Mouse (Mus musculus) right cerebral cortex, adult 18-20 months (tissue): ENCODE measurements around the gene Myl6b.
A peak's percentile ranks its signal among the peaks of the same experiment; 100 is the strongest.

Source experiments
- DNase-seq: peaks from one replicate; pipeline ENCODE4 v3.0.0; 2022; ENCODE audit warnings: mixed read lengths

The Myl6b gene

DNA sequence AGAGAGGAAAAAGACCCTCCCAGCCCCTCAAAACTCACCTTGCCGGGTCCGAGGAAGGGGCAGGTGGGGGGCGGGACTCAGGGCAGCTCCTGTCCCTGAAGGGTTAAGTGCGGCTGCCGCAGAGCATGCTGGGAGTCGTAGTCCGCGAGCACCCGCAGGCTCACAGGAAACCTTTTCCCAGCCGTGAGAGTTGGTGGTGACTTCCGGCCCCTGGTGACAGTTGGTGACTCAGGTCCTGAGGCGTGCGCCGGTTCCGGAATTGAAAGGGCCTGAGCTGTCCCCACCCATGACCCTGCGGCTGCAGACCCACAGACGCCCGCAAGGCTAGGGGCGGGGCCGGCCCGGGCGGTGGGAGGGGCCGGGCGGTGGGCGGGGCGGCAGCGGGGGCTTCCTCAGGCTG, at the start of gene Myl6b:
Myl6b (minus strand) TSS at position 96 of the 400 bp plus-strand sequence.
- DNase-seq, result peak; percentile 97

DNA sequence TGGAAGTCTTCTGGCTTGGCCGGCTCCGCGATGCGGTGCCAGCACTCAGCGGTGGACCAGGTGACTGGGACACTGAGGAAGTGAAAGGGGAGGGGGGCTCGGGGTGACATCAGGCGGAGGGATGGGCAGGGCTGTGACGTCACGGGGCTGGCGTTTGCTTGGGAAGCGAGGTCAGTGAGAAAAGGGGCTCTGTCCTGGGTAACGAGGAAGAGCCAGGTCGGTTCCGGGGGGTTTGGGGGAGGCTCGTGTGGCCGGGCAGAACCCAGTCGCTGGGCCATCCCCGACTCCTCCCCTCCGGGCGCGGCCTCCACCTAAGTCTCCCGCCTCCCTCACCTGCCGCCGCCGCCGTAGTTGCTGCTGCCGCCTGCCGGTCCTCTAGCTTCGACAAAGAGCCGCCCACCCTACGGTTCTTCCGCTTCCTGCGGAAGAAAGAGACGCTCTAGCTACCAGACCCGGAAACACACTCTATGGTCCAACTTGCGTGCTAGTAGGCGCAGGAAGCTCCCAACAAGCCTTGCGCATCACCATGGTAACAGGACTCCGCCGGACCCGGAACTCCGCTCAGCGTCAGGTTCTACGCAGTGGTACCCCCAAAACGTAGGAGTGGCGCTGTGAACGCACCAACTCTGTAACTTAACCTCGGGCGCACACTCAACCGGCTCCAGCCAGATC, 49.0 kb upstream of the Myl6b start, which contains the start of gene Zc3h10:
Zc3h10 (minus strand) TSS at position 414 of the 672 bp plus-strand sequence.
- peak; percentile 98 for DNase-seq

DNA sequence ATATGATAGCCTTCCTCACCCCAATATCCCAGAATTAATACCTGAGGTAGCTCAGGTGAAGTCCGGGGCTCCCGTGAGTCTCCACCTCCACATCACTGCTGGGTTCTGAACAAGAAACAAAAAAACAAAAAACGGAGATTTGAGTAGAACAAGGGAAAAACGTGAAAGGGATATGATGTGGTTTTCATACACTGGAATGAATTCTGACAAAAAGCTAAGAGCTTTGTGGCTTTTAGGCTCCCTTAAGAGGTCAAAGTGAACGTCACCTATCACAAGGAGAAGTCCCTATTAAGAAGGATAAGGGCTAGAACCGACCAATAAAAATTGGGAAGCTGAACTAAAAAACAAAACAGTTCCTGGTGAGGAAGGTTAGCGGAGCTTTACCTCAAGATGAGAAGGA, 48.3 kb upstream of the Myl6b start:
- no peak for DNase-seq

DNA sequence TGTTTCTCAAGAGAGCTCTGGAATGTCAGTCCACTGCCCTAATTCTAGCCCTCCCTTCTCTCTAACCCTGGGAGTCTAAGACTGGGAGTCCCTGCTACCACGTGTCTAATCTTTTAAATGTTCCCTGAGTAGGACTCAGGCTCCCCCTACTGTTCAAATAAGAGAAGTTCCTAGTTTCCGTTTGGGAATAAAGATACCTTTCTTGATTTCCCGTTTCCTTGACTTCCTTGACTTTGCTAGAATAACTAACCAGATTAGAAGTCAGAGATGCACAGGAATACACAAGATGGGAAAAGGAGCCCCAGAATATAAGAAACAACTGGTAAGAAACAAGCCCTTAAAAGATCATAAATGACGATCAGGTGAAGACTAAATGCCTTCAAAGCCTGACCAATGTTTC, 47.9 kb upstream of the Myl6b start:
- DNase-seq, result no peak

DNA sequence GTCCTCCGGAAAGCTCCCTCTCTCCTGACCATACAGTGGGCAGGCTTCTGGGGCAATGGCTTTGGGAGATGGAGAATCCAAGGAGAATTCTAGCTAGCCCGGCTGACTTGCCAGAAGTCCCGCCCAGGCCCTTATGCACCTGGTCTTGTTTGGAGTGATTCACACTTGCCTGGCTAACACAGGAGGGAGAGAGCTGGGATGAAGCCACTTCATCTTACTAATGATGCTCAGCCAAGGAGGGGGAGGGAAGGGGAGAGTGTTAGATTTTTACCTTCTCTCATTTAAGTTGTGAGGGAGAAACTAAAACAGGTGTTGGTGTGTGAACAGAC, 47.0 kb upstream of the Myl6b start:
- no peak for DNase-seq

DNA sequence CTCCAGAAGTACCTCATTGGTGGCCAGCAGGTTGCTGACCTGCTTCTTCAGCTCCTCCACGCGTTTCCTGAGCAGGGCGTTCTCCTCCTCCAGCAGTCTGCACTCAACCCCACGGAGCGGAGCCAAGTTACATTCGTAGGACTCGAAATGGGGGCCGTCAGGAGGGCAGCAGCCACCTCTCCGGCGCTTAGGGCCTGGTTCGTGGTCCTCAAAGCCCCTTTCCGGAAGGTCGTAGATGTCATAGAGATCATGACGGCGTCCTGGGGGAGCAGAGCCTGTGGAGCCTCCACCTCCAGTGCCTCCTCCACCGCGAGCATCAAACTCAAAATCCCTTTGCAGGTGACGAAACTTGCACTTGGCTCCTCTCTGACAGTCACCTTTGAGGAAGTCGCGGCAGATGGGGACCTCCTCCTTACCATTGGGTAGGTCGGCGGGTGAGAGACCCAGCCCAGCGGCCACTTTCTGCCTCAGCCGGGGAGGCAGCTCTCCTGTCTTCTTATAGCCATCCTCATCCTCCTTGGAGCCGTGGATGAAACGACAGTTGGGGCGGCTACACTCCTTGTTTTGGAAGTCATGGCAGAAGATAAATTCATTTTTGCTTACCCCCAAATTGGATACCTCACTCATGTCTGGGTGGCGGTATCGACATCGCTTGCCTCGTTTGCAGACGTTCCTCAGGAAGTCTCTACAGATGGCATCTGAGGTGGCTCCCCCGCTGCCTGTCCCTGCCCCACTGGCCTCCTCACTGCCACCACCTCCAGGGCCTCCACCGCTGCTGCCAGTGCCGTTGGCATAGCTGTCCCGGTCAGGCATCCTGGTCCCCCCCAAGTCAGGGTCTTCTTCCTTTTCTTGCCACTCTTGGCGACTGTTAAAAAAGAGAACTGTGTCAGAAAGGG, 46.4 kb upstream of the Myl6b start:
- DNase-seq, result no peak

DNA sequence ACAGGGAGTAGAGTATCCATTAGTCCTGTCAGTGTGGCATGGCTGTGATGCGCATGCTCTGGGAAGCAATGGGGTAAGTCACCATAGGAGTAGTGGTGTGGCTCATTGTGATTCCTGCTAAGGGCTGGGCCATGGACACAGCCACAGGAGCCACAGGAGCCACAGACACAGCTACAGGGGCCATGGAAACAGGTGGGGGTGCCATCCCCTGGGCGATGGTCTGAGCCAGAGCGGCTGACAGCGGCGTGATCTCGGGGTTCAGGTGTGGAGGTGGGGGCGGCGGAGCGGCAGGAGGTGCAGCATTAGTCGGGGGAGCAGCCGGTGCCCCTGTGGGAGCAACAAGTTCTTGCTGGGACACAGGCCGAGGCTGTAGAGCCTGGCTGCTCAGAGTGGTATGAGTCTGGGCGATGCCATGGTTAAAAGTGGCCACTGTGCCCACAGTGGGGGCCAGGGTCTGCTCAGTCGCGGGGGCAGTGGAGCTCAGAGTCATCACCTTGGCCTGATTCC, 45.7 kb upstream of the Myl6b start:
- DNase-seq, result no peak

DNA sequence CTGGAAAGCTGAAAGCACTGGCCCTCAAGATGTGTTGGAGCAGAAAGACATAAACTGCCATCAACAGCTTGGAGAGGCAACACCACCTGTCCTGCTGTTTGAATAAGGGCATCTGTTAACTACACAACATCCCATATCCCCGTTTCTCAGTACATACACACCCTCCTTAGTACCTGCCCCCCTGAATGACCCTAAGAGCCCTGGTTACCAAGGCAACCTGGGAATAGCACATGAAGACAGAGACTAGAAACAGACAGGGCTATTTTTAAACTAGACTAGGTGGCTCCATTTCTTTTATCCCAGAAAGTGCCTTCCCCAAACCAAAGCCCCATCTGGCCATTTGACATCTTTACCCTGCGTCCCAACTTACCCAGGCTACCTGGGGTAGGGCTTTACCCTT, 44.6 kb upstream of the Myl6b start:
- no peak for DNase-seq

DNA sequence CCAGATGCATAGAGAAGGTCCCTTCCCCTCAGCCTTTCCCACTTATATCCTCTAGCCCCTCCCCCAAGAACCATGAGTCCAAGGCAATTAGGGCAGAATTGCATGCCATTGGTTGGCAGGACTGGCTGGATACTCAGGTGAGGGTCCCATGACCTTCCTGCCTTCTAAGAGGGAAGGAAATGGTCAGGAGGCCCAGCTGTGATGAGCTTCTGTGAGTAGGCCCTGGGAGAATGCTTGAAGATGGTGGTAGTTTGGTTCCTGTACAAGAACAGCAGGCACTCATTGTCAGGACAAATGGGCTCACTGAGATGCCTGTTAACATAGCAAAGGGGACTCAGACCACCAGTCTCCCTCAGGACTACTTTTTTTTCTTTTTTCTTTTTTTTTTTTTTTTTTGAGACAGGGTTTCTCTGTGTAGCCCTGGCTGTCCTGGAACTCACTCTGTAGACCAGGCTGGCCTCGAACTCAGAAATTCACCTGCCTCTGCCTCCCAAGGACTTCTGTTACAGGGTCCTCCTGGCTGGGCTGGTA, 39.9 kb upstream of the Myl6b start:
- DNase-seq, result no peak

DNA sequence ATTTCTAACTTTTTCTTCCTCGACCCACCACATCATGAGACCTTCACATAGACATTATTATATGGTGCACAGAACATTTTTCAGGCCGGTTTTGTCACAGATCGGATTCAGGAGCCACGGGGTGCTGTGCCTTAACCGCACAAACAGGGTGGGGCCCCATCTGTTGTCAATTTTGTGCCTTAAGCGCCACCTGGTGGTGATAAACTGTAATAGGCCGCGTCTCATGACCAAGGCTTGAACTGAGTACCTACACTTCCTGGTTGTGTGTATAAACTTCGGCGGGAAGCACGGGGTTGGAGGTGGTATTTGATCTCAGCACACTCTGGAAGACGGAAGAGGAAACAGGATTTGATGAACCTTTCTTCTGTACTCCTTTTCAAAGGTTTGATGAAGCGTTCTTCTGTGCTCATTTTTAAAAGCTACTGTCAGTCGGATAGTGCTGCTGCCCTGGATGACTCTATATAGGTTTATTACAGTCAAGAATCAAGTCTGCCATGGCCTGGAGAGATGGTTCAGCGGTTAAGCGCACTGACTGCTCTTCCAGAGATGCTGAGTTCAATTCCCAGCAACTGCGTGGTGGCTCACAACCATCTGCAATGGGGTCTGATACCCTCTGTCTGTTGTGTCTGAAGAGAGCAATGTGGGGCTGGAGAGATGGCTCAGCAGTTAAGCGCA, 37.9 kb upstream of the Myl6b start:
- DNase-seq, result peak; percentile 89

DNA sequence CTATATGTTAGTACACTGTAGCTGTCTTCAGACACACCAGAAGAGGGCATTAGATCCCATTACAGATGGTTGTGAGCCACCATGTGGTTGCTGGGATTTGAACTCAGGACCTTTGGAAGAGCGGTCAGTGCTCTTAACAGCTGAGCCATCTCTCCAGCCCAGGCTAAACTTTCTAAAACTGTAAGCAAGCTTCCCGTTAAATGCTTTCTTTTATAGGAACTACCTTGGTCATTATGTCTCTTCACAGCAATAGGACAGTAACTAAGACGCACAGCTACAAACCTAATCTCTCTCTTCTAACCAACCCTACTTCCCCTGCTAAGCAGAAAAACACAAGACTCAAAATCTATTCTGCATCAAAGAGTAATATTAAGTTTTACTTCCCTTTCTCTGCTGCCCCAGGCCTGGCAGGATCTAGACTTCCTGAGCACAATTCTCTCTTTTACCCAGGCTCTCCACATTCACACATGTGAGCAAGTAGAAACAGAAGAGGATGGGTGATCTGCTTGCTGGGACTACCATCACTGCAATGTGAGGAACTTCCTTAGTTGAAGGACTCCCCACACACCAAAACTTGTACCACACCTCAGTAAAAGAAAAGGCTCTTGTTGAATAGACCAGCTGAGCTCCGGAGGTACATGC, 37.3 kb upstream of the Myl6b start:
- DNase-seq, result no peak

DNA sequence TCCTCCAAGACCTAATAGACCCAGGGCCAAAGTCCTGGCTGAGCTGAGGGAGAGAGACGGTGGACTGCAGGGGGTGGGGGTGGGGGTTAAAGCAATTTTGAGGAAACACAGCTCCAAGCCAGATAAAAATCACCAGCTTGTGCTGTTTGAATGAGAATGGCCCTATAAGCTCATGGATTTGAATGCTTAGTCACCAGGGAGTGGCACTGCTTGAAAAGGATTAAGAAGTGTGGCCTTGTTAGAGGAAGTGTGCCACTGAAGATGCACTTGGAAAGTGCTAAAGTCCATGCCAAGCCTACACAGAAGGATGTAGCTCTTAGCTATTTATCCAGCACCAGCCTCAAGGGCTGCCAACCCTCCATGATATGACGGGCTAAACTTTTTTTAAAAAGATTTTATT, 36.7 kb upstream of the Myl6b start:
- DNase-seq, result no peak

DNA sequence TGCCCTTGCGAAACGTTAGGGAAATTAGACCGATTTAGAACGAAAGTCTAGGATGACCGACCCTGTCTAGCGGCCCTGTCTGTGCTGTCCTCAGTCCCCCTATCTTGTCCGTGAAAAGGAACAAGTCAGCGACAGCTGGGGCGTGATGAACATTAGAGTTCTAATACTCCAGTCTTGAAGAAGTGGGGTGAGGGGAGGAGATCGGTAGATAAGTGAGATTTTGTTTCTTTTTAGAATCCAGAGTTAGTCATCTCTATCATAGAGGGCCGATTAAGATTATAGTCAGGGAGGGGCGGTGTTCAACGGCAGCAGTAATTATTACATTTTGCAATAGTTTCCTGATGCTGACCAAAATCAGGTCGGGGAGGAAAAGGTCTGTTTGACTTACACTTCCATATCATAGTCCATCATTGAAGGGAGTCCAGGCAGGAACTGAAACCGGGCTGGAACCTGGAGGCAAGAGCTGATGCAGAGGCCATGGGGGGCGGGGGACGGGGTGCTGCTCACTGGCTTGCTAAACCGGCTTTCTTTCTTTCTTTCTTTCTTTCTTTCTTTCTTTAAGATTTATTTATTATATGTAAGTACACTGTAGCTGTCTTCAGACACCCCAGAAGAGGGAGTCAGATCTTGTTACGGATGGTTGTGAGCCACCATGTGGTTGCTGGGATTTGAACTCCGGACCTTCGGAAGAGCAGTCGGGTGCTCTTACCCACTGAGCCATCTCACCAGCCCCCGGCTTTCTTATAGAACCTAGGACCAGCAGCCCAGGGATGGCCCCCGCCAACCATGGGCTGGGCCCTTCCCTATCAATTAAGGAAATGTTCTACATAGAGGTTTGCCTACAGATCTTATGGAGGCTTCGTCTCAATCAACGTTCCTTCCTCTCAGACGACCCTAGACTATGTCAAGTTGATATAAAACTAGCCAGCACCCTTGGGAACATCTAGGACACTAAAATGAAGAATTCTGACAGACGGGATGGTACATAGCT, 28.2 kb upstream of the Myl6b start:
- DNase-seq, result no peak

DNA sequence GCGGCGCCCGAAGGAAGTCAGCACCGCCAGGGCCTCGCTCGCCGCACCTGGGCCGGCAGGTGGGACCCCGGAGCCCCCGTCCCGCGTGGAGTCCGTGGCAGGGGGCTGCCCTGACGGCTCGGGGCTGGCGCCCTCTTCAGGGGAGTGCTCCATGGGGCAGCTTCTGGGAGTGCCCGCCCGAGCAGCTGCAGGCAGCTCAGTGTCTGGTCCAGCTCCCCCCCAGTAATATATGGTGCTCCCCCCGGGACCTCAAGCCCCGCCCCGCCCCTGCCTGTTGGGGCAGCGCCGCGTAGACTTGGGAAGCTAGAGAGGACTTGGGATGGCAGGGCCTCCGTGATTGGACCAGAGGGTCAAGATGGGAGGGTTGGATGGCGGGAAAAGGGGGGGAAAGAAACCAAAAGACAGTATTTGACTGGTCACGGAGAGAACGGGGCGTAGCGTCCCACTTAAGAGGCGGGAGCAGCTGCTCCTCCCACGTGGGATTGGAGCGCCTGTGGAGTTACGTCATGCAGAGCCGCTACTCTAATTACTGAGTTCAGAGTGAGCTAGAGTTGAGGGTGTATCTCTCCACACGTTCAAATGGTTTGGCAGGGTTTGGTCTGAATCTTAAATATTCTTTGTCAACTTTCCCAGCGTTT, 27.3 kb upstream of the Myl6b start, which contains the start of gene Esyt1:
Esyt1 (minus strand) TSS at position 201 of the 638 bp plus-strand sequence.
- peak; percentile 94 for DNase-seq

DNA sequence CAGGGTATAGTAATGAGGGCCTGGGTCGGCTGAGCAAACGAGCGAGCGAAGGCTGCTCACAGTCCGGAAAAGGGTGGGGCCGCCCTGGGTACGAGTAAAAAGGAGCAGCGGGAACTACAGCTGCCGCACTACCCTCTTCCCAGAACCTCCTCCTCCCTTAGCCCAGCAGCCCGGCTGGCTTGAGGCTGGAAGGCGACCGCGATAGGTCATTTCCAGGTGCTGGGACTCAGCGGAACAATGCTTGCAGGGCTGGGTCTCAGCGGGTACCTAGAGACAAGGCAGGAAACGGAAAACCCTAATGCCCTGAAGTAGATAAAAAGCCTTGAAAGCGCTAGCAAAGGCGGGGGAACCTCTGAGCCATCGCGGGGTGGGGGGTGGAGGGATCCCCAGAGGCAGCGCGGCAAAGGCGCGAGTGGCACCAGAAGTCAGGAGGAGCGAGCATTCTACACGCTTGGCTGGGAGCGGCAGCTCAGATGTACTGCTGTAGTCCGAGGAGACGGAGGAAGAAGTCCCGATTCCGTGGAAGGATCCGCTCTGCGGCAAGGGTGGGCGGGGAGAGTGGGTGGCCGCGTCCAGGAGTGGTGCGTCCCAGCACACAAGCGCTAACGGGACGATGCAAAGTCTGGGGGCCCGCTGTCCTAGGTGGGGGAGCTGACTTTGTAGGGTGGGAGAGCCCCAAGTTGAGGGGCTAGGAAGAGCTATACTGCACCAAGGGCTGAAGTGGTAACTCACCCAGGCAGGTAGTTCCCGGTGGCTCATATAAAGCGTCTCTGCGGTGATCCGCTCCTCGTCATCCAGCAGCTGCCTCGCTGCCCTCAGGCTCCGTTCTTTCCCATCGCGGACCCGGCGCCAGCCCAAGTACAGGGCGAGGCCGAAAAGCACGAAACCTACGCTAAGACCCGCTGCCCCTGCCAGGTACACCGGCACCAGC, 26.5 kb upstream of the Myl6b start:
- peak; percentile 52 for DNase-seq

DNA sequence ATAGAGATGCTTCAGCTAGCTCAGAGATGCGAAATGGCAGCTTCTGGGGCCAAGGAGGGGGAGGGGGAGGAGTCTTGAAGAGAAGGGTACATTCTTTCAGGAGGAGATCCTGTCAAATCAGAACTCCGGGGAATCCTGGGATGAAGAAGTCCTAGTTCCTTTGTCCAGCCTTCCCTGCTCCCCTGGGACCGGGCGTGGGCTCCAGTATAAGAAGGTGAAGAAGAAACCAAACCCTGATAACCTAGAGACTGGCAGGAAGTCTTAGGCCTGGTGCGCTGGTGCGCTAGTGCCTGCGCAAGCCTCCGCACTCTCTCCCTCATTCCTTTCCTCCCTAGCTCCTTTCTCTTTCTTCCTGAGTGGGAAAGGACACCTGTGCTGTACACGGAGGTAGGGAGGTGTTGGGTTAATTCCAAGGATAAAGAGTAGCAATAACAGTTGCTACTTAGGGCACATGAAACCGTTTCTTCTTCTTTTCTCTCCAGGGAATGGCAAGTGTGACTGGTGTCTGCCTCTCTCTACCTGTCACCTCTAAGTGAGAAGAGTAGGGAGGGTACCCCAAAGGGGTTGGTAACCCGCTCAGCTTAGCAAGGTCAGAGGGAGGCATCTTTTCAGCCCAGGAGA, 25.7 kb upstream of the Myl6b start:
- no peak for DNase-seq

DNA sequence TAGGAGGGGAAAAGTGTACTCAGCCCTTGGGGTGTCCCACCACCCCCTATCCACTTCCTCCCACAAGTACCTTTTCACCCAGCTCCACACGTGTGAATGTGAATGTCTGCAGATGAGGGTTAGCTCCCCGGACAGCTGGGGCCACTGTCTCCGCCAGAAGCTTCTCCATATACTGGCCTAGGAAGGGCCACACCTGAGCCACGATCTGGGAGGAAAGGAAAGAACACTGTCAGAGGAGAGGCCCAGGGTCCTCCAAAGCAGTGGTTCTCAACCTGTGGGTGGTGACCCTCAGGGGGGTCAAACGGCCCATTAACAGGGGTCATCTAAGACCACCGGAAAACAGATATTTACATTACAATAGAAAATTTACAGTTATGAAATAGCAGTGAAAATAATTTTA, 23.9 kb upstream of the Myl6b start:
- no peak for DNase-seq

DNA sequence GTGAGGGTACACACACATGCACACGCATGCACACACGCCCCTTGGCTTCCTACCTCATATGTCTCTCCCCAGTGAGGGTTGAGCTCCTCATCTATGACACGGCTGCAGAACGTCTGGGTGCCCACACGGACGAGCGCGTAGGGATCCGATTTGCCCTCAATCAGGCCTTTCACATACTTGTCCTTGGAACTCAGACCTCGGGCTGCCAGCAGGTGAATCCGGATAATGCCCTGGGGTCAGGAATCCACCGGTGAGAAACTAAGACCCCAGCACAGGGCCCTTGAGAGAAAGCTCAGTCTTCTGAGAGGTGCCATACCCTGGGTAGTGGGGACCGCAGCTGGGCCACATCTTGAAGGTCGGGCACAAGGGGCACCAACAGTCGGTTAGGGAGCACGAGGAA, 22.1 kb upstream of the Myl6b start:
- no peak for DNase-seq

DNA sequence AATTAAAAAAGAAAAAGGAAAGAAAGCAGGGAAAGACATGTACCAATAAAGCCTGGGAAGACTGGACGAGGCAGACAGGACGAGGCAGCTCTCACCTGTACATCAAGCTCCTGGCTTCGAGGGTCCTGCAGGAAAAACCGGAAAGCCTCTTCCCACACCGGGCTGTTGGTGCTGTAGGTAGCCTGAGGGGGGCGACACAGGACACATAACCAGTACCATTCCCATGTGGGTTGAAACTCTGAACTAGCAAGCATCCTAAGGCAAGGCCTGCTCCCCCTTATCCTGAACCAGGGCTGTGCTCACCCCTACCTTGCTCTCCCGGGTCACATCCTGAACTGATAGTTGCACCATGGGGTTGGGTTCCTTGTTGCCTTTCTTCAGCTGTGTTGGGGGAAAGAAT, 20.3 kb upstream of the Myl6b start:
- DNase-seq, result peak; percentile 43
